ENCODE assay signal across 8 mouse cellular contexts in genomic region chr11:66905617-66906384, GRCm38 (mm10). TPM values are rescaled to one million over a fixed set of nuclear protein-coding genes. Genes with fewer than 3 reads are reported as not detected.
DNase-seq lines count a peak whose midpoint lies in the region; ATAC-seq and TF ChIP-seq lines count a peak whose summit lies in the region.

No protein-coding gene starts in this region.

- peak; percentile 97 for TF ChIP-seq CTCF in stomach, postnatal 0 days (IDR thresholded peaks at IDR 0.05; ENCODE audit: low read depth)

- TF ChIP-seq EP300 in stomach, postnatal 0 days (optimal IDR thresholded peaks at IDR 0.05) = no peak

- H3K4me1 ChIP-seq in embryonic facial prominence, embryonic 14.5 days (ENCODE audit: control insufficient read depth, insufficient read depth, low read length) = 0 out of 2 replicates have a peak, but pooled peaks cover 4% of the 10 kb centered on the region
- peaks cover 9% of the 10 kb centered on the region for H3K4me1 ChIP-seq in heart, embryonic 10.5 days
- peaks cover 7% of the 10 kb centered on the region for H3K4me1 ChIP-seq in kidney, embryonic 15.5 days
- peaks cover 4% of the 10 kb centered on the region; the same call in 1 of the 2 replicates for H3K4me1 ChIP-seq in limb, embryonic 15.5 days
- no peaks in the 10 kb centered on the region; the same call in 1 of the 2 replicates for H3K4me1 ChIP-seq in stomach, postnatal 0 days (replicated peaks; ENCODE audit: control insufficient read depth, insufficient read depth)

- ATAC-seq in embryonic facial prominence, embryonic 14.5 days (ENCODE audit: low read depth) = peak; percentile 88
- peak; percentile 86 for ATAC-seq in kidney, embryonic 15.5 days (replicated peaks; ENCODE audit: low FRiP score)
- ATAC-seq in limb, embryonic 15.5 days (ENCODE audit: insufficient number of reproducible peaks, low FRiP score, low TSS enrichment, low read depth) = no peak
- ATAC-seq in stomach, postnatal 0 days (ENCODE audit: low FRiP score, low TSS enrichment) = peak; percentile 76

- peak overlapping the region; percentile 32; the same call in 1 of the 2 replicates for H3K9ac ChIP-seq in embryonic facial prominence, embryonic 14.5 days (ENCODE audit: low read depth, low read length)
- peak overlapping the region; percentile 43 for H3K9ac ChIP-seq in kidney, embryonic 15.5 days
- H3K9ac ChIP-seq in limb, embryonic 15.5 days = no peak overlapping the region
- no peak overlapping the region for H3K9ac ChIP-seq in stomach, postnatal 0 days (ENCODE audit: low read length)

- H3K27me3 ChIP-seq in embryonic facial prominence, embryonic 14.5 days (replicated peaks; ENCODE audit: control insufficient read depth, insufficient read depth, low read length) = no peaks in the 10 kb centered on the region
- H3K27me3 ChIP-seq in heart, embryonic 10.5 days (ENCODE audit: insufficient read depth, poor library complexity, severe bottlenecking) = peaks cover 26% of the 10 kb centered on the region
- H3K27me3 ChIP-seq in kidney, embryonic 15.5 days = no peaks in the 10 kb centered on the region
- peaks cover 9% of the 10 kb centered on the region; the same call in 1 of the 2 replicates for H3K27me3 ChIP-seq in limb, embryonic 15.5 days
- H3K27me3 ChIP-seq in stomach, postnatal 0 days (ENCODE audit: control insufficient read depth, insufficient read depth, low read length) = no peaks in the 10 kb centered on the region

- peak overlapping the region; percentile 38 for H3K4me2 ChIP-seq in embryonic facial prominence, embryonic 14.5 days (ENCODE audit: low read depth, low read length)
- H3K4me2 ChIP-seq in kidney, embryonic 15.5 days = peak overlapping the region; percentile 52
- H3K4me2 ChIP-seq in limb, embryonic 15.5 days = peak overlapping the region; percentile 30; the same call in 1 of the 2 replicates
- H3K4me2 ChIP-seq in stomach, postnatal 0 days (replicated peaks; ENCODE audit: low read depth) = peak overlapping the region; percentile 37

- peak overlapping the region; percentile 14 for H3K4me3 ChIP-seq in embryonic facial prominence, embryonic 14.5 days (ENCODE audit: low read depth, low read length)
- H3K4me3 ChIP-seq in heart, embryonic 10.5 days = peak overlapping the region; percentile 32
- peak overlapping the region; percentile 22 for H3K4me3 ChIP-seq in kidney, embryonic 15.5 days (replicated peaks)
- H3K4me3 ChIP-seq in limb, embryonic 15.5 days = no peak overlapping the region
- H3K4me3 ChIP-seq in stomach, postnatal 0 days (ENCODE audit: low read depth, low read length) = no peak overlapping the region

- H3K27ac ChIP-seq in embryonic facial prominence, embryonic 14.5 days (replicated peaks; ENCODE audit: low read depth, low read length) = no peak overlapping the region
- peak overlapping the region; percentile 66; the same call in 1 of the 2 replicates for H3K27ac ChIP-seq in heart, embryonic 10.5 days
- H3K27ac ChIP-seq in kidney, embryonic 15.5 days = no peak overlapping the region
- H3K27ac ChIP-seq in limb, embryonic 15.5 days = no peak overlapping the region
- no peak overlapping the region for H3K27ac ChIP-seq in stomach, postnatal 0 days (replicated peaks)

- H3K36me3 ChIP-seq in embryonic facial prominence, embryonic 14.5 days (ENCODE audit: control insufficient read depth, insufficient read depth, low read length) = no peaks in the 10 kb centered on the region
- H3K36me3 ChIP-seq in heart, embryonic 10.5 days = no peaks in the 10 kb centered on the region
- H3K36me3 ChIP-seq in kidney, embryonic 15.5 days = no peaks in the 10 kb centered on the region
- H3K36me3 ChIP-seq in limb, embryonic 15.5 days = no peaks in the 10 kb centered on the region
- no peaks in the 10 kb centered on the region for H3K36me3 ChIP-seq in stomach, postnatal 0 days (ENCODE audit: control insufficient read depth, insufficient read depth, low read length)

- no peaks in the 10 kb centered on the region for H3K9me3 ChIP-seq in embryonic facial prominence, embryonic 14.5 days (ENCODE audit: control insufficient read depth, low read length)
- H3K9me3 ChIP-seq in heart, embryonic 10.5 days = no peaks in the 10 kb centered on the region
- no peaks in the 10 kb centered on the region for H3K9me3 ChIP-seq in kidney, embryonic 15.5 days (replicated peaks)
- H3K9me3 ChIP-seq in limb, embryonic 15.5 days = no peaks in the 10 kb centered on the region
- H3K9me3 ChIP-seq in stomach, postnatal 0 days (ENCODE audit: control insufficient read depth, low read length) = no peaks in the 10 kb centered on the region

- 12% methylated on average over 21 of the region's 21 CpGs for WGBS in embryonic facial prominence, embryonic 14.5 days
- WGBS in heart, embryonic 10.5 days = 12% methylated on average over 21 of the region's 21 CpGs
- WGBS in kidney, embryonic 15.5 days = 14% methylated on average over 21 of the region's 21 CpGs
- 11% methylated on average over 21 of the region's 21 CpGs for WGBS in limb, embryonic 15.5 days
- 13% methylated on average over 21 of the region's 21 CpGs for WGBS in stomach, postnatal 0 days

- DNase-seq in 416B (ENCODE audit: low read depth) = peak; percentile 68
- DNase-seq in adrenal gland, postnatal 4 days (ENCODE audit: low spot score in 2 of 2) = peak; percentile 21 to 40
- DNase-seq in embryonic facial prominence, embryonic 14.5 days (ENCODE audit: low spot score) = peak; percentile 86
- peak; percentile 90 for DNase-seq in heart, embryonic 10.5 days (ENCODE audit: low spot score)
- peak; percentile 56 for DNase-seq in naive thymus-derived CD4-positive, alpha-beta T cell, adult 2 months (ENCODE audit: low read depth)
- DNase-seq in stomach, postnatal 0 days (ENCODE audit: low spot score) = peak; percentile 82

RNA-seq across cellular contexts. Expression of gene Pirt, which starts 6.0 kb away (rescaled TPM):
- total RNA-seq in adrenal gland, postnatal 4 days (2021) = 10 to 100 TPM; 16.7 to 20.5 TPM
- polyA plus RNA-seq in embryonic facial prominence, embryonic 14.5 days (2014; fragmentation: Nextera tagmentation; extraction: Ambion mirVana) = 5.7 and 7.0 TPM in 2 replicates
- 6.9 and 13.1 TPM in 2 replicates for polyA plus RNA-seq in heart, embryonic 10.5 days (2016; fragmentation: Nextera tagmentation; extraction: Ambion mirVana)
- 0.50 and 1.4 TPM in 2 replicates for polyA plus RNA-seq in kidney, embryonic 15.5 days (2015; fragmentation: Nextera tagmentation; extraction: Ambion mirVana)
- polyA plus RNA-seq in limb, embryonic 15.5 days (2015; fragmentation: Nextera tagmentation; extraction: Ambion mirVana) = 0.15 TPM in 2 replicates
- polyA plus RNA-seq in stomach, postnatal 0 days (2015; fragmentation: Nextera tagmentation; extraction: Ambion mirVana) = 5.6 and 6.0 TPM in 2 replicates

RNA-seq across cellular contexts. Expression of gene Tmem238l, which starts 50.6 kb away (rescaled TPM):
- total RNA-seq in adrenal gland, postnatal 4 days (2021) = not detected
- polyA plus RNA-seq in embryonic facial prominence, embryonic 14.5 days (2014; fragmentation: Nextera tagmentation; extraction: Ambion mirVana) = not detected in 2 replicates
- polyA plus RNA-seq in heart, embryonic 10.5 days (2016; fragmentation: Nextera tagmentation; extraction: Ambion mirVana) = 0.28 TPM in 1 of 2 replicates, not detected in the other
- polyA plus RNA-seq in kidney, embryonic 15.5 days (2015; fragmentation: Nextera tagmentation; extraction: Ambion mirVana) = 0.36 TPM in 1 of 2 replicates, not detected in the other
- polyA plus RNA-seq in limb, embryonic 15.5 days (2015; fragmentation: Nextera tagmentation; extraction: Ambion mirVana) = 0.29 TPM in 1 of 2 replicates, not detected in the other
- polyA plus RNA-seq in stomach, postnatal 0 days (2015; fragmentation: Nextera tagmentation; extraction: Ambion mirVana) = 21.4 and 24.8 TPM in 2 replicates

Comparison
In these comparisons a context has a peak if more than half of its experiments do, and no peak if none do; other contexts are left out.
1. DNase-seq: peak in every context shown above with its lines; median percentile 90 in heart, embryonic 10.5 days; 86 in embryonic facial prominence, embryonic 14.5 days; 82 in stomach, postnatal 0 days; 68 in 416B; 56 in naive thymus-derived CD4-positive, alpha-beta T cell, adult 2 months; 30 in adrenal gland, postnatal 4 days.
2. H3K4me3 ChIP-seq: peak in embryonic facial prominence, embryonic 14.5 days (single experiment), heart, embryonic 10.5 days (single experiment) and kidney, embryonic 15.5 days (single experiment); none in limb, embryonic 15.5 days (single experiment) and stomach, postnatal 0 days (single experiment).
3. H3K9ac ChIP-seq: peak in embryonic facial prominence, embryonic 14.5 days (single experiment) and kidney, embryonic 15.5 days (single experiment); none in limb, embryonic 15.5 days (single experiment) and stomach, postnatal 0 days (single experiment).
4. RNA of gene Tmem238l, which starts 50.6 kb away (polyA plus RNA-seq): 21.4 to 24.8 TPM in stomach, postnatal 0 days; 0.29 TPM in limb, embryonic 15.5 days, not detected in embryonic facial prominence, embryonic 14.5 days, 0.36 TPM in kidney, embryonic 15.5 days and 0.28 TPM in heart, embryonic 10.5 days; every median in the first group is over 10 times any median in the second.
5. Peak in every context shown above with its lines, with median percentiles within 50 percentile points of each other: H3K4me2 ChIP-seq.